Mouse (Mus musculus) heart, embryonic 11.5 days (tissue): ENCODE data around the gene Ppp1r3e. TPM values are rescaled to one million over a fixed set of nuclear protein-coding genes. Genes with fewer than 3 reads are reported as not detected.
A peak's percentile ranks its signal among the peaks of the same experiment; 100 is the strongest.

Experiments
- ATAC-seq: fragments of 200-750 bp; cut with Nextera tagmentation; replicated peaks from 2 replicates; pipeline ENCODE4 v1.8.0; 2017; ENCODE audit warnings: moderate library complexity; ENCODE audit not compliant: insufficient number of reproducible peaks, low FRiP score, low TSS enrichment
- H3K27ac ChIP-seq: fragments of 300-500 bp; sonication (generic); 2 replicates; pipeline ENCODE4 v1.5.1; 2014; ENCODE audit warnings: mild to moderate bottlenecking, low read depth, low read length
- H3K27me3 ChIP-seq: fragments of 300-500 bp; sonication (generic); 2 replicates; pipeline ENCODE4 v1.6.1; 2014; ENCODE audit warnings: mild to moderate bottlenecking, low read length, mixed read lengths; ENCODE audit not compliant: control insufficient read depth, insufficient read depth
- H3K36me3 ChIP-seq: fragments of 300-500 bp; sonication (generic); 2 replicates; pipeline ENCODE4 v1.6.1; 2014; ENCODE audit warnings: mild to moderate bottlenecking, low read length, moderate library complexity, mixed read lengths; ENCODE audit not compliant: control insufficient read depth, insufficient read depth
- H3K4me1 ChIP-seq: fragments of 300-500 bp; sonication (generic); 2 replicates; pipeline ENCODE4 v1.6.1; 2014; ENCODE audit warnings: low read length; ENCODE audit not compliant: control insufficient read depth, insufficient read depth
- H3K4me2 ChIP-seq: fragments of 300-500 bp; sonication (generic); 2 replicates; pipeline ENCODE4 v1.6.1; 2014; ENCODE audit warnings: mild to moderate bottlenecking, moderate library complexity
- H3K4me3 ChIP-seq: fragments of 300-500 bp; sonication (generic); 2 replicates; pipeline ENCODE4 v1.5.1; 2014; ENCODE audit warnings: low read depth, low read length
- H3K9ac ChIP-seq: fragments of 300-500 bp; sonication (generic); 2 replicates; pipeline ENCODE4 v1.6.1; 2014; ENCODE audit warnings: mild to moderate bottlenecking, low read depth, low read length, moderate library complexity
- H3K9me3 ChIP-seq: fragments of 300-500 bp; sonication (generic); replicated peaks from 2 replicates; pipeline ENCODE4 v1.6.1; 2016; ENCODE audit warnings: low read length; ENCODE audit not compliant: control insufficient read depth
- WGBS: fragments of 180-500 bp; shearing (Covaris S2); extraction: QIAGEN DNeasy Blood & Tissue Kit; methylation state at CpG from one replicate; pipeline ENCODE4 v1.1.7; 2014; ENCODE audit not compliant: insufficient replicate concordance; 5-methylcytosine and 5-hydroxymethylcytosine counted together
- polyA plus RNA-seq: library from polyadenylated mRNA; unstranded; fragments of >200 nt; fragmentation: Nextera tagmentation; extraction: Ambion mirVana; gene quantifications from 2 replicates; pipeline ENCODE4 v1.2.1, GENCODE M21; 2014

Ppp1r3e gene
- polyA plus RNA-seq, 1 experiment from 2014 or later, result 1.8 TPM

- no peaks in the 10 kb centered on the region for H3K4me1 ChIP-seq
- no peak overlapping the region for H3K9ac ChIP-seq
- H3K27me3 ChIP-seq, result no peaks in the 10 kb centered on the region
- no peak for ATAC-seq
- H3K4me3 ChIP-seq, result no peak overlapping the region
- H3K9me3 ChIP-seq, result no peaks in the 10 kb centered on the region
- H3K36me3 ChIP-seq, result no peaks in the 10 kb centered on the region
- 56% methylated on average over 5 of the region's 5 CpGs for WGBS
- H3K4me2 ChIP-seq, result no peak overlapping the region
- no peak overlapping the region for H3K27ac ChIP-seq
These were observed 10.4 kb downstream of the Ppp1r3e start for GRCm38 (mm10) chr14:54866936-54867335.

- no peak for ATAC-seq
- Histone ChIP-seq H3K4me3 (no peak overlapping the region), H3K4me1 (no peaks in the 10 kb centered on the region), H3K4me2 (no peak overlapping the region), H3K9me3 (no peaks in the 10 kb centered on the region), H3K9ac (no peak overlapping the region), H3K27me3 (no peaks in the 10 kb centered on the region), H3K36me3 (no peaks in the 10 kb centered on the region), H3K27ac (no peak overlapping the region)
- WGBS, result 60% methylated on average over 3 of the region's 3 CpGs
These were observed 11.1 kb downstream of the Ppp1r3e start for GRCm38 (mm10) chr14:54866268-54866667.

- no peak for ATAC-seq
- Histone ChIP-seq H3K9me3 (no peaks in the 10 kb centered on the region), H3K4me2 (no peak overlapping the region), H3K36me3 (no peaks in the 10 kb centered on the region), H3K4me3 (no peak overlapping the region), H3K9ac (no peak overlapping the region), H3K4me1 (no peaks in the 10 kb centered on the region), H3K27ac (no peak overlapping the region), H3K27me3 (no peaks in the 10 kb centered on the region)
- 71% methylated on average over 5 of the region's 5 CpGs for WGBS
These were observed 11.7 kb downstream of the Ppp1r3e start for GRCm38 (mm10) chr14:54865626-54866025.

- 15% methylated on average over 21 of the region's 21 CpGs for WGBS
- H3K36me3 ChIP-seq, result no peaks in the 10 kb centered on the region
- H3K9ac ChIP-seq, result peak overlapping the region; percentile 89
- H3K9me3 ChIP-seq, result no peaks in the 10 kb centered on the region
- peak overlapping the region; percentile 87 for H3K4me3 ChIP-seq
- peak overlapping the region; percentile 68; the same call in 1 of the 2 replicates for H3K27ac ChIP-seq
- H3K27me3 ChIP-seq, result no peaks in the 10 kb centered on the region
- no peaks in the 10 kb centered on the region for H3K4me1 ChIP-seq
- H3K4me2 ChIP-seq, result peak overlapping the region; percentile 91
- no peak for ATAC-seq
These were observed 12.9 kb downstream of the Ppp1r3e start for GRCm38 (mm10) chr14:54864313-54865036.

GRCm38 (mm10) chr14:54863501-54864312, 13.6 kb downstream of the Ppp1r3e start:
- peak; percentile 100 for ATAC-seq
- WGBS, result under 1% methylated on average over 48 of the region's 56 CpGs

GRCm38 (mm10) chr14:54860511-54860910, 16.8 kb downstream of the Ppp1r3e start:
- no peak for ATAC-seq
- Histone ChIP-seq H3K27me3 (no peaks in the 10 kb centered on the region), H3K4me3 (no peak overlapping the region), H3K36me3 (no peaks in the 10 kb centered on the region), H3K9me3 (no peaks in the 10 kb centered on the region), H3K4me1 (no peaks in the 10 kb centered on the region), H3K9ac (no peak overlapping the region), H3K4me2 (no peak overlapping the region), H3K27ac (no peak overlapping the region)
- 35% methylated on average over 2 of the region's 2 CpGs for WGBS

More at GRCm38 (mm10) chr14:54863501-54864312, 13.6 kb downstream of the Ppp1r3e start:
- Histone ChIP-seq H3K36me3 (no peaks in the 10 kb centered on the region), H3K9ac (peak overlapping the region; percentile 89), H3K27ac (peak overlapping the region; percentile 75), H3K27me3 (no peaks in the 10 kb centered on the region), H3K9me3 (no peaks in the 10 kb centered on the region), H3K4me1 (no peaks in the 10 kb centered on the region), H3K4me2 (peak overlapping the region; percentile 91), H3K4me3 (peak overlapping the region; percentile 87)

- no peak overlapping the region for H3K4me3 ChIP-seq
- no peak overlapping the region for H3K4me2 ChIP-seq
- ATAC-seq, result no peak
- no peak overlapping the region for H3K9ac ChIP-seq
- WGBS, result 79% methylated on average over 9 of the region's 9 CpGs
- no peaks in the 10 kb centered on the region for H3K4me1 ChIP-seq
- no peaks in the 10 kb centered on the region for H3K27me3 ChIP-seq
- H3K36me3 ChIP-seq, result peaks cover 4% of the 10 kb centered on the region
- no peak overlapping the region for H3K27ac ChIP-seq
- no peaks in the 10 kb centered on the region for H3K9me3 ChIP-seq
These were observed 19.5 kb downstream of the Ppp1r3e start for GRCm38 (mm10) chr14:54857891-54858290.

GRCm38 (mm10) chr14:54856703-54857102, 20.6 kb downstream of the Ppp1r3e start:
- Histone ChIP-seq H3K36me3 (peaks cover 4% of the 10 kb centered on the region), H3K4me1 (no peaks in the 10 kb centered on the region), H3K4me3 (no peak overlapping the region), H3K4me2 (no peak overlapping the region), H3K27me3 (no peaks in the 10 kb centered on the region), H3K9me3 (no peaks in the 10 kb centered on the region), H3K9ac (no peak overlapping the region), H3K27ac (no peak overlapping the region)
- ATAC-seq, result no peak
- WGBS, result 73% methylated on average over 7 of the region's 7 CpGs
